Mouse (Mus musculus) megakaryocyte progenitor cell, adult 5-6 weeks (primary cell): ENCODE measurements around the gene Lhfp. TPM values are rescaled to one million over a fixed set of nuclear protein-coding genes. Genes with fewer than 3 reads are reported as not detected.
A peak's percentile ranks its signal among the peaks of the same experiment; 100 is the strongest.

Source experiments
- ATAC-seq: replicated peaks from 2 replicates; pipeline ENCODE4 v1.8.0; 2016; ENCODE audit warnings: mild to moderate bottlenecking, moderate TSS enrichment, inconsistent platforms; ENCODE audit not compliant: poor library complexity
- total RNA-seq, 2 experiments: library from RNA; stranded (forward) in 1 of 2; stranded (reverse) in 1 of 2; fragments of 157-497, 149-512 nt in 1 of 2; fragments of 200-1000 nt in 1 of 2; gene quantifications; 2 replicates each; pipeline versions ENCODE4 v1.2.3 to v1.2.4; 2015 to 2017

Lhfp gene
- total RNA-seq, 2 experiments from 2014 or later: 0.47 TPM; not detected in 1

GRCm38 (mm10) chr3:53040593-53041410 lies 526 bp upstream of the Lhfp start:
- peak; percentile 30; the same call in 1 of the 2 replicates for ATAC-seq

GRCm38 (mm10) chr3:53042240-53042567 lies 876 bp downstream of the Lhfp start:
- ATAC-seq: no peak

DNA sequence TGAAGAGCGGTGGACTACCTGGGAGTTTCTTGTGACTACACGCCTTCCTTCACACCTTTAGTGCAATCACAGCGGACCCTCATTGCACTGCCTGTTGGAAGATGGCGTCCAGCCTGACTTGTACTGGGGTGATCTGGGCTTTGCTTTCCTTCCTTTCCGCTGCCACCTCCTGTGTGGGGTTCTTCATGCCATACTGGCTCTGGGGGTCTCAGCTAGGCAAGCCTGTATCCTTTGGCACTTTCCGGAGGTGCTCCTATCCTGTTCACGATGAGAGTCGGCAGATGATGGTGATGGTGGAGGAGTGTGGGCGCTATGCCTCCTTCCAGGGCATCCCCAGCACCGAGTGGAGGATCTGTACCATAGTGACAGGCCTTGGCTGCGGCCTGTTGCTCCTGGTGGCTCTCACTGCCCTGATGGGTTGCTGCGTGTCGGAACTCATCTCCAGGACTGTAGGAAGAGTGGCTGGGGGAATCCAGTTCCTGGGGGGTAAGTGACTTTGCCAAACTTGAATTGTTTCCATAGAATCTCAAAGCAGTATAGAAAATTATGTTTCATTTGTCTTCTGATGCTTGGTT lies 2.0 kb downstream of the Lhfp start:
- ATAC-seq: no peak

GRCm38 (mm10) chr3:53044238-53044637 lies 2.9 kb downstream of the Lhfp start:
- no peak for ATAC-seq

DNA sequence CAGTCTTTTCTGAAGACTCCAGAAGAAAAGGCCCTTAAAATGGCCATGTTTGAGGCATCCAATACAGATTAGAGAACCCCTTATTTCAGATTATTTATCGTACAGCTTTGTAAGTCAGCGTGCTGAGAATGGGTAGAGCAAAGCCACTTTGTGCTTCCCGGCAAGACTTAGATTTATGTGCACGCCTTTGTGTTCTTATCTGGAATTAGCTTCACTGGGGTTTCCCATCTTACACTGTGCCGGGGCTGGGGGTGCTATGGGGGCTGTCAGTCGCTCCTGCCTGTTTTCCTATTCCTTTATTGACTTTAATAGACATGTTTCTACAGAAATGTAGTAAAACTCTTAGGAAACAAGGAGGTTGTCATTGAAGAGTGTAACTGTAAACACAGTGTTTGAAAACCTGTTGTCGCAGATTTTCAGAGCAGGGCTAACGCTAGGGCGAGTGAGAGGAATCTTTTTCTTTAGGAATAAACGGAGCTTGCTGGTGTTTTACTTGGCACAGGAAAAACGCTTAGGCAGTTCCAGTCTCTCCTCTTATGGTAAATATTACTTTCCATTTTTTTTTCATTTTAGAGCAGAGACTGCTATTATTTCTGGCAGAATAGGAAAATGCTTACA lies 3.5 kb downstream of the Lhfp start:
- ATAC-seq: no peak

GRCm38 (mm10) chr3:53045697-53046096 lies 4.4 kb downstream of the Lhfp start:
- no peak for ATAC-seq

GRCm38 (mm10) chr3:53046371-53046770 lies 5.0 kb downstream of the Lhfp start:
- ATAC-seq: no peak

DNA sequence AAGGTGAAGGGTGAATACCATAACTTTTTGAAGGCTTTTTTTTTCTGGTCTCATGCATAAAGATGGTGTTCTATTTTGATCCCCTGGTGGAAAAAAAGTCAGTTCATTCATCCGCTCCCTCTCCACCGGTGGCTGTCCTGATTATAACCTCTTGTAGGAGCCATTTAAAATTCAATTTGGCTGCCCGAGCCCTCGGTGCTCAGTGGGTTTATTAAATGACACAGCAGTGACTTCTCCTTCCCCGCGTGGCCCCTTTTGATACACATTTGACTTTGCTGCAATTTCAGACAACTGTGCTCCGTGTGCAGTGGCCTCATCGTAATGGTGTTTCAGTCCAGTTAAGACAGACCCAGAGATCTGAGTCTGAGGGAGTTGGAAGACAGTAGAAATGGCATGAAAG lies 11.1 kb downstream of the Lhfp start:
- ATAC-seq: no peak

DNA sequence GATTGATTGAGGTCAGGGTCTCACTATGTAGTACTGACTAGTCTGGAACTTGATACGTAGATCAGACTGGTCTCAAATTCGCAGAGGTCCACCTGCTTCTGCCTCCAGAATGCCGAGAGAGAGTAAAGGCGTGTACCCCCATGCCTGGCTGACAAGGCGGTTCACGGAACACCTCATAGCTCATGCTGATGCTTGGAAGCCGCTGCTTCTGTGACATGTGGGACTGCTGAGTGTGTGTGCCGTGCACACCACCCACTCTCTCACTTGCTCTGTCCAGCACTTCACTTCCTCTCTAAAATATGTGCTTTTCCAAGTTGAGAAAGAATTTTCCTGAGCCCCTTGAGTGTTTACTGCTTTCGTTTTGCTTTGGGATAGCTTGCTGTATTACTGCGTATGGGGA lies 15.1 kb downstream of the Lhfp start:
- no peak for ATAC-seq

DNA sequence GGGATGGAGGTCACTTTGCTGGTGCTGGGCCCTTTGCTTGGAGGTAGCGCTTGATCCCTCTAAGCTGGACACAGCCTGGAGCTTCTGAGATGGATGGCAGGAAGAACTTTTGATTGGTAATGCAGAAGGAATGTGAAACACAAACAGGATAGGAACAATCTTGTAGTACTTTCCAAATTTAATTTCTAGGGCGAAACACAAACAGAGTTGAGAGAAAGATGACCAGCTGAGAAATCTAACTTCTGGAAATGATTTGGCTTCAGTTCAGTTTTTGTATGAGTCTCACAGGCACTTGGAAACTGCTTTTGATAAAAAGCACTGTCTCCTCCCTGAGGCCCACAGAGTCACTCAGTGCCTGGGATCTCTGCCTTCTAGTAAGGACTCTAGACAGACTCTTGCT lies 18.6 kb downstream of the Lhfp start:
- no peak for ATAC-seq

DNA sequence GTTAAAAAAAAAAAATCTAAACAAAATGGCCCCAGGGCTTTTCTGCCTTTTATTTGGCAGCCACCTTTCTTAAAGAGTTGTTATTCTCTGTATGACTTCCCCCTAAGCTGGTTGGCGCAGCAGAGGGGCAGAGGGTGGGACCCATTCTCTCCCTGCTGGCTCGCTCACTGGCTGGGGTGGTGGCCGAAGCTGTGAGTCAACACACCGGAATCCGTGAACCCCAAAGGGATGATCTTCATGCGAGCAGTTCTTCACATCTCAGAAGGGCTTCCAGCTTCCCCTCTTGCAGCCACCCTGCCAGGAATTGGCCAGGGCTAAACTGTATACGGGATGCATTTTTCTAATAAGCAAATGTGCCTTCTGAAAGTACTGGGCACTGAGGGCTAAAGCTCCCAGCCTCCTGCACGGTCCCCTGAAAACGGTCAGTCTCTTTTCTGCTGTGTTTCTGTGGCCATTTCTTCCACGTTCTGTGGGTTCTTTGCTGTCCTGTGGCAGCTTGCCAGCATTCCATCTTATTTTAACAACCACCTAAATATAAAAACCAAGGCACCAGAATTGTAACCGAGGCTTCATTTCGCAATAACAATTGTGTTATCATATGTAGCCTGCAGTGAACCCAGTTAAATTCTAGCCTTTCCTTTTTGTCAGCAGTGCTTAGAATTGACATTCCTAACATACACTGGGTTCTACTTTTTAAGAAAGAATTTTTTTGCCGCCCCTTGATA lies 22.3 kb downstream of the Lhfp start:
- ATAC-seq: no peak

DNA sequence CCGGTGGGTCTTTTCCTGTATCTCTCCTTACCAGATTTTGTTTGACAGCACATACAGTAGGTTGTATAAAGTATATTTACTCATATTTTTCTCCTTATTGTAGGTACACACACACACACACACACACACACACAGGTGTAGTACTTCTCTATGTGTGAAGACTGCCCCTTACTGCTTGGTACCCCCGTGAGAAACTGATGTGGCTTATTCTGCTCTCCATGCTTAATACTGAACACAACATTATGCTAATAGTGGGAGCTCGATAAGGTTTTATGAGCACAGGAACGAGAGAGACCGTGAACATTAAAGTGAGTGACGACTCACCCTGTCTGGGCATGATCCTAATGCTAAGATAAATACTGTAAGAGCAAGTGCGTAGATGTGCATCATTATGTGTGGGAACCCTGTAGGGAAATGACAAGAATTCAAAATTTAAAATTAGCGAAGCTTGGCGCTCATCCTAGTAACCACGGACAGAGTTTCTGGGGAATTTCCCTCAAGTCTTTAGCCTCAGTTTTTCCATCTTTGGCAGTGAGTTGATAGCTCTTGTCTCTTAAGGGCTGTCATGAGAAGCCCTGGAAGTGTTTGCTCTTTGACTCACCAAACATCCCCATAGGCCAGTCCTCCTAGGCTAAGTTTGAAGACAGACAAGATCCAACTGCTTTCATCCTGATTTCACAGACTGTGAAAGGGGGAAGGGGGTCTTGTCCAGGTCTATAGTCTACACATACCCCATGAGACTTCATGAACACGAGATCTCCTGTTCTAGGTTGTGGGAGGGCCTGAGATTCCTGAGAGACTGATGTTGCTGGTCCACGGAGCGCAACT lies 24.2 kb downstream of the Lhfp start:
- ATAC-seq: no peak

DNA sequence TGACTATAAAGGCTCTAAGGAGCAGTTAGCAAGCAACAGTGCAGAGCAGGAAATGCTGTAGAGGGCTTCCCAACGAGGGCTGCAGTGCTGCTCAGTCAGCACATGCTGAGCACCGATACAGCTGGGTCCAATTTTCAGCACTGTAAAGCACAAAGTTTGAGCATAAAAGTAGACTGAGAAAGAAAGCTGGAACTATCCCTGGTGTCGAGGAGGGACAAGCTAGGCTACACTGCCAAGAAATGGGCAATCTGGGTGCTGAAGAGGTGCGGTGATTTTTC lies 24.7 kb downstream of the Lhfp start:
- ATAC-seq: no peak

GRCm38 (mm10) chr3:53068399-53068798 lies 27.1 kb downstream of the Lhfp start:
- ATAC-seq: no peak

GRCm38 (mm10) chr3:53074264-53074663 lies 32.9 kb downstream of the Lhfp start:
- ATAC-seq: no peak

DNA sequence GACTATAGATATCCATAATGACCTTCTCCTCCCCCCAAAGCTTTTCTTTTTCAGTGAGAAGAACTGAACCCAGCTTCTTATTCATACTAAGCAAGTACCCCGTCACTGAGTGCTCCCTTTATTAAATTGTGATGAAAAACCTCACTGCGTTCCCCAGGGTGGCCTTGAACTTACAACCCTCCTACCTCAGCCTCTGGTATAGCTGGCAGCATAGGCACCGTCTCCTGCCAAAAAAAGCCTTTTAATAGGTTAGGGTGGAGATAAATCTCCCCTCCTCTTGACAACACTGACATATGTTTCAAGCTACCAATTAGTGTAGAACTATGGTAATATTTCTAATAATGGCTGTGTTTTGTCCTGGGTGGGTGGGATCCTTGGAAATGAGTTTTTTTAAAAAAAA lies 33.4 kb downstream of the Lhfp start:
- no peak for ATAC-seq

- no peak for ATAC-seq
Observed at GRCm38 (mm10) chr3:53080286-53080685, 39.0 kb downstream of the Lhfp start.

- ATAC-seq: no peak
Observed at GRCm38 (mm10) chr3:53080710-53081109, 39.4 kb downstream of the Lhfp start.

DNA sequence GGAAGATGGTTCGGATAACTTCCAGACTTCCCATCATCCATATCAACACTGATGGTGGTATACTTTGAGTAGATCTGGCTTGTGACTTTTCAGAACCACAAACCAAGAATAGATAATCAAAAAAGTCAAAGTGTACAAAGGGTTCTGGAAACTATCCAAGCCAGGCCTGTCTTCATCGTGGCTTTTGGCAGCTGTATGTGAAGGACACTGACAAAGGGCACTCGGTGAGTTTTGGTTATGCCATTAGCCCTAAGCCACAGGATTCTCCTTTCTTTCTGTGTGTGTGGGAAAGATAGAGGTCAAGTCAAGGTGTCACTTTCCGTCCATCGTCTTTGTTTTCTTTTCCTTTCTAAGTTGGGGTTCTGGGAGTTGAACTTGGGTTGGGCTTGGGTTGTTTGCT lies 42.4 kb downstream of the Lhfp start:
- ATAC-seq: no peak

DNA sequence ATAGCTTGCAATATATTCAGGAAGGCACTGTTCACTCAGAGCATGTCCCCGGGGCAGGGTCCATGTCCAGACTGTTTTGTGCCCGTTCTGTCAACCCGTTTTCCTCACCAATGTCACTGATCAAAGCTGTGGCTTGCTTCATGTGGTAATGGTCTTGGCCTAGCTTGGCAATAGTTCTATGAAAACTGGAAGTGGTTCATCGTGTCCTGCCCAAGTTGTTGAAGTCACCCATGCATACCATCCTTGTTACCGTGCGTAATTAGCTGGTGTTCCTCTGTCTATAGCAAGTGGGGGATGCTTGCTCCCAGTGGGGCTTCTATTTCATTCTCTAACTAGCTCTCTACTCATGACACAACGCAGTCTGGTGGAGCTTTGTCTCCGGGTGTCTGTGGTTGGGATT lies 43.5 kb downstream of the Lhfp start:
- ATAC-seq: no peak

GRCm38 (mm10) chr3:53086481-53087155 lies 45.3 kb downstream of the Lhfp start:
- ATAC-seq: no peak
